Mouse (Mus musculus) central nervous system, embryonic 18 days (tissue): ENCODE data around the gene Gm6583. TPM values are rescaled to one million over a fixed set of nuclear protein-coding genes. Genes with fewer than 3 reads are reported as not detected.

Experiments
- polyA plus RNA-seq: library from polyadenylated mRNA; depleted of rRNA; stranded (reverse); fragments of >200 nt; gene quantifications from 2 replicates; pipeline ENCODE4 v1.2.3, GENCODE M21; 2012; rRNA removed

Gene Gm6583
- polyA plus RNA-seq: 0.05 TPM in 1 of 2 replicates, not detected in the other

DNA sequence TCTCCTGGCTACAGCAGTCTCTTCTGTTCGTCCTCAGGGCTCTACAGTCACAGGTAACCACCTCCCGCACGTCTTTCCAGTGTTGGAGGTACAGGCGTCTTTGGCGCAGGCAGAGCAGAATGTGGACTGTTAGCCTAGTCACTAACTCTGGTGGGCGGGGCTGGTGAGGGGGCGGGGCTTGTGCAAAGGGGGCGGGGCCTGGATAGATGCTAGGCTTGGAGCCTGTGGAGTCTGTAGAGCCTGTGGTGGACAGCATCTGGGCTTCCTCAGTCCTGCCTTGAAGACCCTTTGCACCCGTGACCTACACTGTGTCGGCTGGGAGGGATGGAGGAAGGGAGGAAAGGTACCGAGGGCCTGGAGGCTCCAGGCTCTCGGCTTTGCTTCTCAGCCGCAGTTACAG is at the start of gene Gm6583:
Gene Gm6583 (minus strand): TSS at position 124 of the 400 bp plus-strand sequence.

DNA sequence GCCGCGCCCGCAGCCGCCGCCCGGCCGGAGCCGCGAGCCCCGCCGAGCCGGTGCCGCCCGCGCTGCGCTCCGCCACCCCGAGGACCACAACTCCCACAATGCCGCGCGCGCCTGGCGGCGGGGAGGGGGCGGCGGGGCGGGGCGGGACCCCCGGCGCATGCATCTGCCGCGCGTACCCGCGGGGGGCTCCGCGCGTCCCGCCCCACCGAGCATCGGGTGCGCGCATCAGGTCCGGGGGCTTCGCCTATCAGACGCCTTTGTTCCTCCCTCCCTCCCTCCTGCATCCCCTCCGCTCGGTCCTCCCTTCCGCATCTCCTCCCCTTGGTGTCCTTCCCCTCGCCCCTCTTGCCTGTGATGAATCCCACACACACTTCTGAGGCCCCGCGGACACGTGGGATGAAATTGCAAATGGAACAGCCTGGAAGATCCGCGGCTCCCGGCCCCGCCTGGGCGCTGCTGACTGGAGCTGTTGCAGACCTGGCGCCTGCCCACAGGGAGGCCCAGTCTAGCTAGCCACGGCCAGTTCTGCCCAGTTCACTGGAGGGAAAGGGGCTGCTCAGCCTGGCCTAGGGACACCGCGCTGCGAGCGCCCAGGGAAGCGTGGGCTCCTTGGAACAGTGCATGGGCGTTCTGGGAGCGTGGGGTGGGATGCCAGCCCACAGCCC is 39.1 kb upstream of the Gm6583 start, which contains the start of gene Asphd2:
Gene Asphd2 (minus strand): TSS at position 88 of the 665 bp plus-strand sequence.

DNA sequence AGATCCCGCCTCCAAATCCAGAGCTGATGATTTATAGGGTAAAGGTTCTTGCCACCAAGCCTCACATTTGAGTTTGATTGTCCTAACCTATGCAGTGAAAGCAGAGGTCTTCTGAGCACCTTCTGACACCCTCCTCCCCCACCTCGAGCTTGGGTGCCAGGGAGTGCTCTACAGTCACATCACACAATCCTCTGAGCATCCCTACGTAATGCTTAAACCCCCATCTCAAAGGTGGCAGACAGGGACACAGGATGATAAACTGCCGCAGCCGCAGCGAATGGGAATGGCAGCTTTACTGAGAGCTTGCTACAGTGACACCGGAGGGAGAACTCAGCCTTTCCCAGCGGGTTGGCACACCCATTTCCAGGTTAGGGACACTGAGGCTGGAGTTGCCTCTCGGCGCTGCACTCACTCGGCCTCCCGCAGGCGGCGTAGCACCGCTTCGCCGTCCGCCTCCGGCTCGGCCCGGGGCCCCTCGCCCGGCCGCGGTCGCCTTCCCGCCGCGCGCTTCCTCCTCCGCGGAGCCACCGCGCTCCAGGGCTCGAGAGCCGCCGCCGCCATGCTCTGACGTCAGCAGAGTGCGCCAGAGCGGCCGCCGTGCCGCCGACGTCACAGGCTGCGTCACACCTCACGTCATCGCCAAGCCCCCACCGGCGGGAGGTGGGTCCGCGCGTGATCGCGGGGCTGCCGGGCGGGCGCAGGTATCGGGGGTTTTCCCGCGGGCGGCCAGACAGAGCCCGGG is 13.2 kb downstream of the Gm6583 start, which contains the start of the genes Srrd and Hps4:
Gene Srrd (minus strand): TSS at position 578 of the 742 bp plus-strand sequence.
Gene Hps4 (plus strand): TSS at position 621 of the 742 bp plus-strand sequence.

DNA sequence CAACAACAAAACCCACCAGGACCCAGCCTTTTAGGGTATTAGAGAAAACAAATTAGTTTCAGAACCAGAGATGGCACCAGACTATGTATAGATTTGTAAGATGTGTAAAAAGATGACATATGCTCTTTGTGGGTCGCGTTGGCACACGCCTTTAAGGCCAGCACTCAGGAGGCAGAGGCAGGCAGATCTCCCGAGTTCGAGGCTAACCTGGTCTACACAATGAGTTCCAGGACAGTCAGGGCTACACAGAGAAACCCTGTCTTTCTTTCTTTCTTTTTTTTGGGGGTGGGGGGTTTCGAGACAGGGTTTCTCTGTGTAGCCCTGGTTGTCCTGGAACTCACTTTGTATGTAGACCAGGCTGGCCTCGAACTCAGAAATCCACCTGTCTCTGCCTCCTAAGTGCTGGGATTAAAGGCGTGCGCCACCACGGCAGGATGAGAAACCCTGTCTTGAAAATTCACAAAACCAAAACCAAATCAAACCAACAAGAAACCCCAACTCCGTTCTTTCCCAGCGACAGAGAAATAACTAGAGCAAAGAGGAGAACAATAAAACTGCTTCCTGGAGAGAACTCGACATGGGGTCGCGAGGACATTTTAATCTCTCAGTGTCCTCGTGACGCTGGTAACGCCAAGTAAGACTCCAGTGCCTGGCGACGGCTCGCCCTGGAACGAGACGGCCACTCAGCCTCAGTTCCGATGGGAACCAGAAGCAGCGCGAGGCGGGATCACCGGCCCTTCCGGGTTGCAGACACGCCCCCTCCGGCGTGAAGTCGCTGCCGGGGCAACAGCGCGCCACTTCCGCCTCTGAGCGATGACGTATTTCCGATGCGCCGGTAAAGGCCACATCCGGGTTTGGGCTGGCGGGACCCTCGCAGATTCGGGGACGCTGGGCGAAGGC is 30.0 kb downstream of the Gm6583 start, which contains the start of gene Tfip11:
Gene Tfip11 (plus strand): TSS at position 813 of the 900 bp plus-strand sequence.

Other genes with a start within 250 kb of the Gm6583 start
- gene Cryba4, start 103.5 kb downstream of the Gm6583 start, polyA plus RNA-seq: 1.1 and 1.2 TPM in 2 replicates
- 2.8 and 3.2 TPM in 2 replicates for gene Crybb1, start 100.2 kb downstream of the Gm6583 start, polyA plus RNA-seq
- 19.9 TPM in 2 replicates for gene Tpst2, start 79.3 kb downstream of the Gm6583 start, polyA plus RNA-seq
- 32.6 and 33.6 TPM in 2 replicates for gene Tfip11, start 29.7 kb downstream of the Gm6583 start, polyA plus RNA-seq
- 76.0 and 80.2 TPM in 2 replicates for gene Srrd, start 13.0 kb downstream of the Gm6583 start, polyA plus RNA-seq
- 53.6 and 55.9 TPM in 2 replicates for gene Hps4, start 12.9 kb downstream of the Gm6583 start, polyA plus RNA-seq
- gene Asphd2, start 38.8 kb upstream of the Gm6583 start, polyA plus RNA-seq: 118 and 122 TPM in 2 replicates
- gene Gm6588, start 93.4 kb upstream of the Gm6583 start, polyA plus RNA-seq: not detected in 2 replicates
- 79.6 and 81.8 TPM in 2 replicates for gene Sez6l, start 221.2 kb upstream of the Gm6583 start, polyA plus RNA-seq